31 mouse cellular contexts compared by ENCODE assay signal in genomic region chr1:77441401-77441800, GRCm38 (mm10).
DNase-seq lines count a peak whose midpoint lies in the region; ATAC-seq and TF ChIP-seq lines count a peak whose summit lies in the region.
"Had no signal": no experiment of that assay in that cellular context is flagged by ENCODE, and none has a peak within 500 bp of the region (broad histone marks: within the 10 kb centered on the region; RNA-seq: fewer than 3 reads in every experiment).

No protein-coding gene starts in this region.

- no peak for DNase-seq in forebrain, embryonic 10.5 days (ENCODE audit: extremely low spot score, low spot score)
- DNase-seq in forebrain, postnatal 0 days, result no peak
- peak; percentile 78 for DNase-seq in heart, adult 11 months
- no peak for DNase-seq in heart, adult 18-20 months
- no peak for DNase-seq in layer of hippocampus, adult 2 months (ENCODE audit: low spot score in 2 of 2)
- DNase-seq in layer of hippocampus, postnatal 36 days, result no peak
- DNase-seq in R1 (ENCODE audit: low read depth, low spot score), result peak; percentile 48
- no peak for DNase-seq in kidney, adult 2 months
- DNase-seq: adrenal gland, postnatal 14 days; cerebellum, adult 11-12 months; cerebellum, adult 9-11 months; embryo, embryonic 11 days; gastrocnemius, postnatal 25 days; heart, postnatal 14 days; kidney, postnatal 36 days; liver; lung, adult 2 months; retina, postnatal 1 day; right cerebral cortex, postnatal 25 days; thymus, adult 18-20 months; thymus, postnatal 25 days had no signal

- H3K36me3 ChIP-seq in forebrain, embryonic 10.5 days (replicated peaks), result peaks cover 42% of the 10 kb centered on the region
- no peaks in the 10 kb centered on the region; the same call in 1 of the 2 replicates for H3K36me3 ChIP-seq in forebrain, postnatal 0 days (ENCODE audit: insufficient read depth)
- H3K36me3 ChIP-seq in kidney, adult 2 months (ENCODE audit: control insufficient read depth, insufficient read depth, low read length), result no peaks in the 10 kb centered on the region
- H3K36me3 ChIP-seq: midbrain, embryonic 15.5 days; neural tube, embryonic 15.5 days; stomach, embryonic 15.5 days had no signal

- no peak for TF ChIP-seq POLR2A in kidney, adult 2 months (IDR thresholded peaks at IDR 0.05; ENCODE audit: low read depth, low read length)

- peaks cover 67% of the 10 kb centered on the region for H3K4me1 ChIP-seq in forebrain, embryonic 10.5 days
- H3K4me1 ChIP-seq in forebrain, postnatal 0 days (ENCODE audit: insufficient read depth), result no peaks in the 10 kb centered on the region; the same call in none of the 2 replicates
- peaks cover 2% of the 10 kb centered on the region; the same call in 1 of the 2 replicates for H3K4me1 ChIP-seq in kidney, adult 2 months (ENCODE audit: control insufficient read depth, insufficient read depth, low read length)

- no peak overlapping the region for H3K9ac ChIP-seq in forebrain, postnatal 0 days
- H3K9ac ChIP-seq: embryonic facial prominence, embryonic 12.5 days; liver, embryonic 14.5 days; midbrain, embryonic 15.5 days; neural tube, embryonic 15.5 days; stomach, embryonic 15.5 days had no signal

- peak overlapping the region; percentile 60; the same call in 1 of the 2 replicates for H3K27ac ChIP-seq in forebrain, embryonic 10.5 days
- H3K27ac ChIP-seq in forebrain, postnatal 0 days (ENCODE audit: low read depth, low read length), result no peak overlapping the region
- peak overlapping the region; percentile 52 for H3K27ac ChIP-seq in layer of hippocampus, adult 2 months
- no peak overlapping the region for H3K27ac ChIP-seq in kidney, adult 2 months (ENCODE audit: insufficient read depth, low read depth, low read length)
- H3K27ac ChIP-seq: embryonic facial prominence, embryonic 12.5 days; hindbrain, embryonic 10.5 days; liver, embryonic 14.5 days; macrophage; midbrain, embryonic 15.5 days; neural tube, embryonic 15.5 days; stomach, embryonic 15.5 days had no signal

- no peak for ATAC-seq in forebrain, postnatal 0 days
- ATAC-seq: intestine, postnatal 0 days; midbrain, embryonic 15.5 days; Patski had no signal

- H3K27me3 ChIP-seq in forebrain, embryonic 10.5 days (ENCODE audit: poor library complexity, severe bottlenecking), result no peaks in the 10 kb centered on the region; the same call in 1 of the 2 replicates
- no peaks in the 10 kb centered on the region for H3K27me3 ChIP-seq in forebrain, postnatal 0 days (ENCODE audit: insufficient read depth, low read length)
- H3K27me3 ChIP-seq in kidney, adult 2 months (replicated peaks; ENCODE audit: control insufficient read depth, insufficient read depth, low read length), result no peaks in the 10 kb centered on the region
- H3K27me3 ChIP-seq: CH12.LX; embryonic facial prominence, embryonic 12.5 days; midbrain, embryonic 15.5 days; neural tube, embryonic 15.5 days; Patski; stomach, embryonic 15.5 days had no signal

- H3K9me3 ChIP-seq in forebrain, embryonic 10.5 days, result no peaks in the 10 kb centered on the region
- H3K9me3 ChIP-seq in forebrain, postnatal 0 days (ENCODE audit: low read length), result no peaks in the 10 kb centered on the region
- H3K9me3 ChIP-seq: embryonic facial prominence, embryonic 12.5 days; hindbrain, embryonic 10.5 days; midbrain, embryonic 15.5 days; neural tube, embryonic 15.5 days; stomach, embryonic 15.5 days had no signal

- H3K4me3 ChIP-seq in forebrain, embryonic 10.5 days, result no peak overlapping the region
- H3K4me3 ChIP-seq in forebrain, postnatal 0 days (ENCODE audit: low read depth, low read length), result no peak overlapping the region
- H3K4me3 ChIP-seq in layer of hippocampus, adult 2 months, result no peak overlapping the region
- H3K4me3 ChIP-seq in kidney, adult 2 months (ENCODE audit: insufficient read depth, low read depth, low read length), result no peak overlapping the region
- H3K4me3 ChIP-seq: embryonic facial prominence, embryonic 12.5 days; hindbrain, embryonic 10.5 days; midbrain, embryonic 15.5 days; neural tube, embryonic 15.5 days; stomach, embryonic 15.5 days had no signal

- no peak for TF ChIP-seq CTCF in forebrain, postnatal 0 days (IDR thresholded peaks at IDR 0.05; ENCODE audit: low read depth)
- no peak for TF ChIP-seq CTCF in layer of hippocampus, adult 2 months (conservative IDR thresholded peaks at IDR 0.05)
- no peak for TF ChIP-seq CTCF in kidney, adult 2 months (conservative IDR thresholded peaks at IDR 0.05; ENCODE audit: insufficient read depth, insufficient read length, low read depth, low read length)

- H3K4me2 ChIP-seq in forebrain, postnatal 0 days (ENCODE audit: low read depth), result no peak overlapping the region
- H3K4me2 ChIP-seq: embryonic facial prominence, embryonic 12.5 days; midbrain, embryonic 15.5 days; neural tube, embryonic 15.5 days; stomach, embryonic 15.5 days had no signal

- 7% methylated on average over 4 of the region's 4 CpGs for WGBS in forebrain, embryonic 10.5 days
- WGBS in forebrain, postnatal 0 days, result 11% methylated on average over 4 of the region's 4 CpGs
- WGBS in kidney, adult 2 months, result 84% methylated on average over 4 of the region's 4 CpGs

Comparison
In these comparisons a context has a peak if more than half of its experiments do, and no peak if none do; other contexts are left out.
1. DNase-seq: peak in heart, adult 11 months (single experiment) and R1 (single experiment); none in forebrain, embryonic 10.5 days (single experiment), forebrain, postnatal 0 days (single experiment), heart, adult 18-20 months (0 of 2), layer of hippocampus, adult 2 months (0 of 2), layer of hippocampus, postnatal 36 days (0 of 2) and kidney, adult 2 months (single experiment).
2. H3K27ac ChIP-seq: peak in forebrain, embryonic 10.5 days (single experiment) and layer of hippocampus, adult 2 months (single experiment); none in forebrain, postnatal 0 days (single experiment) and kidney, adult 2 months (single experiment).